Comparison of ENCODE assay signal across 19 mouse cellular contexts in genomic region chr16:55357686-55358085, GRCm38 (mm10). TPM values are rescaled to one million over a fixed set of nuclear protein-coding genes. Genes with fewer than 3 reads are reported as not detected.
"Had no signal": no experiment of that assay in that cellular context is flagged by ENCODE, and none has a peak within 500 bp of the region (broad histone marks: within the 10 kb centered on the region; RNA-seq: fewer than 3 reads in every experiment).

No protein-coding gene starts in this region.

- H3K9ac ChIP-seq: limb, embryonic 12.5 days; liver, embryonic 13.5 days; liver, postnatal 0 days; lung, embryonic 15.5 days; midbrain, embryonic 15.5 days had no signal

- H3K27ac ChIP-seq: kidney, postnatal 0 days; limb, embryonic 12.5 days; liver, embryonic 13.5 days; lung, embryonic 15.5 days; macrophage; midbrain, embryonic 15.5 days had no signal

- H3K4me3 ChIP-seq: limb, embryonic 12.5 days; liver, embryonic 13.5 days; lung, embryonic 15.5 days; megakaryocyte, embryonic 14.5 days; midbrain, embryonic 15.5 days had no signal

- H3K36me3 ChIP-seq: limb, embryonic 12.5 days; liver, embryonic 13.5 days; lung, embryonic 15.5 days; midbrain, embryonic 15.5 days had no signal

- H3K4me1 ChIP-seq: limb, embryonic 12.5 days; liver, embryonic 13.5 days; lung, embryonic 15.5 days; megakaryocyte, embryonic 14.5 days; midbrain, embryonic 15.5 days had no signal

- H3K27me3 ChIP-seq: limb, embryonic 12.5 days; liver, embryonic 13.5 days; lung, embryonic 15.5 days; megakaryocyte, embryonic 14.5 days; midbrain, embryonic 15.5 days had no signal

- H3K9me3 ChIP-seq: limb, embryonic 12.5 days; liver, embryonic 13.5 days; lung, embryonic 15.5 days; megakaryocyte, embryonic 14.5 days; midbrain, embryonic 15.5 days had no signal

- DNase-seq: kidney, adult 9 months; kidney, postnatal 36 days; layer of hippocampus, adult 9-11 months; layer of hippocampus, postnatal 36 days; liver; liver, embryonic 13.5 days; liver, postnatal 0 days; lung, postnatal 14 days; right cerebral cortex, adult 18-20 months; right cerebral cortex, postnatal 25 days; thymus, postnatal 36 days had no signal

- ATAC-seq: liver, postnatal 0 days; midbrain, embryonic 15.5 days had no signal

- H3K4me2 ChIP-seq: limb, embryonic 12.5 days; liver, embryonic 13.5 days; lung, embryonic 15.5 days; midbrain, embryonic 15.5 days had no signal

RNA-seq across cellular contexts. Expression of gene Zpld1, which starts 59.9 kb away (rescaled TPM):
- polyA plus RNA-seq: liver, embryonic 13.5 days; liver, postnatal 0 days; macrophage; small intestine, adult 2 months; thymus, postnatal 0 days had no signal
